Mouse (Mus musculus): ENCODE measurements around the gene Ankrd33. TPM values are rescaled to one million over a fixed set of nuclear protein-coding genes. Genes with fewer than 3 reads are reported as not detected.
A peak's percentile ranks its signal among the peaks of the same experiment; 100 is the strongest.
"Not testable (repeated sequence)": the region's sequence is repeated elsewhere in the genome, so short reads cannot be mapped to it uniquely, and the experiment has no call there.

Gene Ankrd33
- total RNA-seq, 1 experiment from 2014 or later: not detected

DNA sequence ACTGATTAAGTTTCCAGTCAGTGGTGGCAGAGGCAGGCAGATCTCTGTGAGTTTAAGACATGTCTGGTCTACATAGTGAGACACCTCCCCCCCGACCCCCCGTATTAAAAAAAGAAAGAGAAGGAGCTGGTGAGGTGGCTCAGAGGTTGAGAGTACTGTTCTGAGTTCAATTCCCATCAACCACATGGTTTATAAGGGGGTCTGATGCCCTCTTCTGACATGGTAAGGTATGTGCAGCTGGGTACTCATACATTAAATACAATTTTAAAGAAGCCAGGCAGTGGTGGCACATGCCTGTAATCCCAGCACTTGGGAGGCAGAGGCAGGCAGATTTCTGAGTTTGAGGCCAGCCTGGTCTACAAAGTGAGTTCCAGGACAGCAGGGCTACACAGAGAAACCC is 1.8 kb upstream of the Ankrd33 start:
- not testable (repeated sequence) for ATAC-seq (replicated peaks; ENCODE audit: insufficient number of reproducible peaks, low FRiP score, low TSS enrichment, poor library complexity, severe bottlenecking)

GRCm38 (mm10) chr15:101118399-101119125 is 3.0 kb downstream of the Ankrd33 start:
- ATAC-seq (replicated peaks; ENCODE audit: insufficient number of reproducible peaks, low FRiP score, low TSS enrichment, poor library complexity, severe bottlenecking): no peak

DNA sequence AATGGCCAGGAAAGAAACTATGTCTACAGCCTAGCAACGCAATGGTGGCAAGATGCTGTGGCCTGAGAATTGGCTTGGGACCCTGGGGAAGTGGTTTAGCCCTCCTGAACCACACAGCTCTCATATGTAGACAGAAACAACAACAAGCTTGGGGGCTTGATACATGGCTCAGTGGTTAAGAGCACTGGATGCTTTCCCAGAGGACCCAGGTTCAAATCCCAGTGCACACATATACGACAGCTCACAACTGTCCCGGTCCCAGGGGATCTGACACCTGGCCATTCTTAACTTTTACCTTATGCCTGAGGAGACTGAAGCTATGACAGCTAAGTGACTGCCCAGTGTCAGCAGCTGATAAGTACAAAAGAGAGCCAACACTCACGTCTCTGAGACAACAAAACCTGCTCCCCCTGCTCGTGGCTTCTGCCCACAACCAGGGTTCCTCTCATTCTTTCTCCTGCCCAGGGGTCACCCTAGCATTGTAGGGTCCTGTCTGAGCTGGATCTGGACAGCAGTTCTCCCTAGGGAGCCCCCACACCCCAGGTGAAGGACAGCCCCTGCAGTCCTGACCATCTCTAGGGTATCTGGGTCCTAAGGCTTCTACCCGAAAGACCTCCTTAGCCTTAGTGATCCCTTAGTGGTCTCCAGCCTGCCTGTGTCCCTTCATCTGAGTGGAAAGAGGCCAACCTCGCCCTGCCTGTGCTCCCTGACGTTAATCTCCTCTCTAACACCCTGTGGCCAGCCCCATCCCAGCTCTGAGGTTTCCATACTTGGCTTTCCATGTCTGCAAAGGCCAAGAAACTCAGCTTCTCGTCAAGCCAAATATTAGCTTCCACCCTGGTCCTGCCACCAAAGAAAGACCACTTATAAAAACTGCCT is 6.1 kb downstream of the Ankrd33 start:
- no peak for ATAC-seq (replicated peaks; ENCODE audit: insufficient number of reproducible peaks, low FRiP score, low TSS enrichment, poor library complexity, severe bottlenecking)

- no peak for ATAC-seq (replicated peaks; ENCODE audit: insufficient number of reproducible peaks, low FRiP score, low TSS enrichment, poor library complexity, severe bottlenecking)
Observed at GRCm38 (mm10) chr15:101122290-101122589, 6.7 kb downstream of the Ankrd33 start.

GRCm38 (mm10) chr15:101123202-101123601 is 7.6 kb downstream of the Ankrd33 start:
- no peak for ATAC-seq (replicated peaks; ENCODE audit: insufficient number of reproducible peaks, low FRiP score, low TSS enrichment, poor library complexity, severe bottlenecking)

DNA sequence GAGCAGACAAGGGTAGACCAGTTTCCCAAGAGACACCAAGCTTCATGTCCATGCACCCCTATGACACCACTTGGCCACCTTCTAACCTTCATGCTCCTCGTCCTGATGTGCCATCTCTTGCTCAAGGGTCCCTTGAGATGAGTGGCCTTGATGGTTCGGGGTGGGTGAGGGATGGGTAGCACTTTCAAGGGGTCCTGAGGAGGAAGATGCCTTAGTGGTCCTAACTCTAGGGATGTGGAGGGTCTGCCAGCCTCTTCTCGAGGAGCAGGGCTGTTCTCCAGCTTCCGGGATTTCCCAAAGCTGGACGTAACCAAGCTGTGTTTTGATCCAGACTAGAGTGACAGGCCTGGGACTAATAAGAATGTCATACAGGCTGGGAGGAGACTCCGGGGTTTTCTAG is 10.0 kb downstream of the Ankrd33 start:
- ATAC-seq (replicated peaks; ENCODE audit: insufficient number of reproducible peaks, low FRiP score, low TSS enrichment, poor library complexity, severe bottlenecking): no peak

- ATAC-seq (replicated peaks; ENCODE audit: insufficient number of reproducible peaks, low FRiP score, low TSS enrichment, poor library complexity, severe bottlenecking): no peak
Observed at GRCm38 (mm10) chr15:101126876-101127544, 11.5 kb downstream of the Ankrd33 start.

DNA sequence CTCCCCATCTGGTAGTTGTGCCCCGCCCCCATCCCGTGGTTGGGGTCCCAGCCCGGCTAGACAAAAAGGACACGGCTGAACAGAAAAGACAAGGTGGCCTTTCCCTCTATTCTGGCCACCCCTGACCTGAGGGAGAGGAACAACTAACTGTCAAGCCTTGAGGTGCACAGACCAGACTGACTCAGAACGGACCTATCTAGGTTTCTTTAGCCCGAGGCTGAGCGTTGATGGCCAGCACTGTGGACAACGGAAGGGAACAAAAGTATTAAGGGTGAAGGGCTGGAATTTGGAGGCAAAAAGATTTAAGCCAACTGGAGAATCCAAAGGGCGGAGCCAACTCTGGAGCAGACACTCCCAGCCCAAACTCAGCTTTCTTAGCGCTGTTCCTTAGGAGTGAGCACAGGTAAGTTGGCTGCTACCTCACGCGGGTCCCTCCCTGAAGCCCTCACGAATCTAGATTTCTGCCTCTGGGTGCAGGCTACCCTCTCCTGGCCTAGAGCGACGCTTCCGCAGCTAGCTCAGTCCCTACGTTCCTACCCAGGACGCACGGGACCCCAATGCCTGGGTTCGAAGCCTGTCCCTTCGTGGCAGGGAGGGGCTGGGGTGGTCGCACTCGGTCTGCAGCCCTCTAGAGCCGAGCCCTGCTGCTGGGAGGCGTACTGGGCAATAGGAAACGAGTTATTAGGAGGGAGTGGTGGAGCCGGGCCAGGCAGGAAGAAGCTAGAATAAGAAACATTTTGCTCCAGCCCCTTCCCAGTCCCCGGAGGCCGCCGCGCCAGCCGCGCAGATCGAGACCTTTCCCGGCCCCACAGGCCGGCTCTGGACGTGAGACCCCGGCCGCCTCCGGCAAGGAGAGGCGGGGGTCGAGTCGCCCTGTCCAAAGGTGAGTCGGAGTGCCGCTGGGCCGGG is 12.9 kb downstream of the Ankrd33 start, which contains the start of gene Acvrl1:
TSS of gene Acvrl1 (plus strand) at position 342 of the 909 bp plus-strand sequence.
- no peak for ATAC-seq (replicated peaks; ENCODE audit: insufficient number of reproducible peaks, low FRiP score, low TSS enrichment, poor library complexity, severe bottlenecking)

GRCm38 (mm10) chr15:101129412-101129811 is 13.9 kb downstream of the Ankrd33 start:
- no peak for ATAC-seq (replicated peaks; ENCODE audit: insufficient number of reproducible peaks, low FRiP score, low TSS enrichment, poor library complexity, severe bottlenecking)

- no peak for ATAC-seq (replicated peaks; ENCODE audit: insufficient number of reproducible peaks, low FRiP score, low TSS enrichment, poor library complexity, severe bottlenecking)
Observed at GRCm38 (mm10) chr15:101131498-101131897, 15.9 kb downstream of the Ankrd33 start.

DNA sequence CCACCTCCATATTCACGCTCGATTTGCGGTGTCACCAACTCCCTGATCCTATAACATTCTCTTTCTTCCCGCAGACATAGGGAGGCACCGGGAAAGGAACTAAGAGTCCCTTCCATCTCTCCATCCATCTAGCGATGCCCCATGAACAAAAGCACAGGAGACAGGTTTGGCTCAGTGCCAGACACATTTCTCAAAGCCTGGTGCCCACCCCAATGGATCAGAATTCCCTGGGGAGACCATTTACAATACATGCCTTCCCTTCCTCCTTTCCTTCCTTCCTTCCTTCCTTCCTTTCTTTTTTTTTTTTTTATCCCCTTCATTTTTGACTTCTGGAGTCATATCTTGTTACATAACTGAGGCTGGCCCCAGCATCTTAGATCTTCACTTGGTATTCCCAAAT is 16.5 kb downstream of the Ankrd33 start:
- no peak for ATAC-seq (replicated peaks; ENCODE audit: insufficient number of reproducible peaks, low FRiP score, low TSS enrichment, poor library complexity, severe bottlenecking)

- no peak for ATAC-seq (replicated peaks; ENCODE audit: insufficient number of reproducible peaks, low FRiP score, low TSS enrichment, poor library complexity, severe bottlenecking)
Observed at GRCm38 (mm10) chr15:101132761-101133160, 17.2 kb downstream of the Ankrd33 start.

DNA sequence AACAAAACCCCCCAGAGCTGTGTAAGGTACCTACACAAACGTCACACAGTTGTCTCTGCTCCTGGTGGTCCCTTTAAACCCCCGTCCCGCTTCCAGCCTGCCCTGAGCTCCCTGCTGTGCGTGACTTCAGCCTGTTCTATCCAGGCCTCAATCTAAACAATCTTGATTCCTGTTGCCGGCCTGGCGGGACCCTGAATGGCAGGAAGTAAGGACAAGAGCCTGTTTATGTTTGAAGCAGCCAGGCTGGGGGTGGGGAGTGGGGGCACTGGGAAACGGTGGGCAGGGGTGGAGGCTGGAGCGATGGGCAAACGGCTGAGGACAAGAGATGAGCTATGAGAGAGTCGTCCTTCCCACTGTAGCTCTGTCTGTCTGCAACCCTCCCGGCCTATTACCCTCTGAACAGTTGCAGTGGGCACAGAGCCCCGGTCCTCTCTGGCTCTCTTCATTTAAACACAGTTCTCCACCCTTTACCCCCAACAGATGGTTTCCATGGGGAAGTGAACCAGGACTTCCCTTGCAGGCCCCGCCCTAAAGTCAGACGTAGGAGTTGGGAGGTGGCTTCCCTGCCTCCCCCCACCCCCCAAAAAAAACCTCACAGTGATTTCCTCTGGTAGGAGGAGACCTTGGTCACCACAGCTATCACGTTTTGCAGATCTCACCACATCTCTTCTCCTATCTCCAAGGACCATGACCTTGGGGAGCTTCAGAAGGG is 18.6 kb downstream of the Ankrd33 start:
- peak; percentile 54; the same call in 1 of the 2 replicates for ATAC-seq (replicated peaks; ENCODE audit: insufficient number of reproducible peaks, low FRiP score, low TSS enrichment, poor library complexity, severe bottlenecking)

- ATAC-seq (replicated peaks; ENCODE audit: insufficient number of reproducible peaks, low FRiP score, low TSS enrichment, poor library complexity, severe bottlenecking): no peak
Observed at GRCm38 (mm10) chr15:101135405-101135804, 19.9 kb downstream of the Ankrd33 start.

GRCm38 (mm10) chr15:101137455-101137854 is 21.9 kb downstream of the Ankrd33 start:
- no peak for ATAC-seq (replicated peaks; ENCODE audit: insufficient number of reproducible peaks, low FRiP score, low TSS enrichment, poor library complexity, severe bottlenecking)

GRCm38 (mm10) chr15:101138675-101139074 is 23.1 kb downstream of the Ankrd33 start:
- ATAC-seq (replicated peaks; ENCODE audit: insufficient number of reproducible peaks, low FRiP score, low TSS enrichment, poor library complexity, severe bottlenecking): no peak

- no peak for ATAC-seq (replicated peaks; ENCODE audit: insufficient number of reproducible peaks, low FRiP score, low TSS enrichment, poor library complexity, severe bottlenecking)
Observed at GRCm38 (mm10) chr15:101139885-101140284, 24.3 kb downstream of the Ankrd33 start.

GRCm38 (mm10) chr15:101140587-101140986 is 25.0 kb downstream of the Ankrd33 start:
- ATAC-seq (replicated peaks; ENCODE audit: insufficient number of reproducible peaks, low FRiP score, low TSS enrichment, poor library complexity, severe bottlenecking): no peak

All from monocyte, adult 5-6 weeks (primary cell).